Comparison of ENCODE assay signal across 12 mouse cellular contexts in genomic region chr4:114595188-114595701, GRCm38 (mm10).
DNase-seq lines count a peak whose midpoint lies in the region; ATAC-seq and TF ChIP-seq lines count a peak whose summit lies in the region.
"Had no signal": no experiment of that assay in that cellular context is flagged by ENCODE, and none has a peak within 500 bp of the region (broad histone marks: within the 10 kb centered on the region; RNA-seq: fewer than 3 reads in every experiment).

No protein-coding gene starts in this region.

- ATAC-seq in cerebellum, adult (ENCODE audit: insufficient number of reproducible peaks, low FRiP score, low TSS enrichment): no peak
- no peak for ATAC-seq in lung, embryonic 14.5 days (ENCODE audit: insufficient read depth)
- peak; percentile 53 for ATAC-seq in heart, embryonic 16.5 days (replicated peaks; ENCODE audit: extremely low read depth, insufficient read depth, low FRiP score)
- no peak for ATAC-seq in forebrain, embryonic 14.5 days

- no peaks in the 10 kb centered on the region for H3K27me3 ChIP-seq in lung, embryonic 14.5 days (ENCODE audit: insufficient read depth, low read length)
- H3K27me3 ChIP-seq in heart, embryonic 16.5 days (ENCODE audit: control insufficient read depth, insufficient read depth, low read length): peaks cover 15% of the 10 kb centered on the region
- H3K27me3 ChIP-seq in forebrain, embryonic 14.5 days (replicated peaks; ENCODE audit: control insufficient read depth, insufficient read depth, low read length): no peaks in the 10 kb centered on the region

- H3K4me1 ChIP-seq in lung, embryonic 14.5 days (ENCODE audit: insufficient read depth): peaks cover 20% of the 10 kb centered on the region
- no peaks in the 10 kb centered on the region; the same call in 1 of the 2 replicates for H3K4me1 ChIP-seq in heart, embryonic 16.5 days (ENCODE audit: control insufficient read depth, insufficient read depth, low read length)
- no peaks in the 10 kb centered on the region for H3K4me1 ChIP-seq in forebrain, embryonic 14.5 days (ENCODE audit: control insufficient read depth, insufficient read depth, low read length)

- no peak overlapping the region for H3K27ac ChIP-seq in lung, embryonic 14.5 days (ENCODE audit: low read depth)
- H3K27ac ChIP-seq in heart, embryonic 16.5 days (ENCODE audit: low read length): no peak overlapping the region
- H3K27ac ChIP-seq in forebrain, embryonic 14.5 days (ENCODE audit: low read depth, low read length): no peak overlapping the region
- H3K27ac ChIP-seq: embryonic facial prominence, embryonic 13.5 days; liver, embryonic 14.5 days had no signal

- DNase-seq in cerebellum, adult 9-11 months: peak; percentile 12
- peak; percentile 32 for DNase-seq in lung, embryonic 14.5 days
- DNase-seq in lung, adult 18-20 months: no peak
- DNase-seq in skeletal muscle tissue, adult 2 months (ENCODE audit: low read depth, low spot score): peak; percentile 48
- no peak for DNase-seq in forebrain, embryonic 14.5 days (ENCODE audit: low spot score)
- no peak for DNase-seq in liver
- DNase-seq: cerebellum, adult 18-20 months; midbrain, embryonic 14.5 days had no signal

- no peak for TF ChIP-seq CTCF in lung, embryonic 14.5 days (IDR thresholded peaks at IDR 0.05; ENCODE audit: low read depth)

- 43% methylated on average over 2 of the region's 2 CpGs for WGBS in lung, embryonic 14.5 days
- WGBS in heart, embryonic 16.5 days: 30% methylated on average over 2 of the region's 2 CpGs
- WGBS in forebrain, embryonic 14.5 days: 30% methylated on average over 2 of the region's 2 CpGs

- H3K4me3 ChIP-seq in lung, embryonic 14.5 days (ENCODE audit: low read depth, low read length): no peak overlapping the region
- H3K4me3 ChIP-seq in heart, embryonic 16.5 days (ENCODE audit: low read length): no peak overlapping the region
- H3K4me3 ChIP-seq in forebrain, embryonic 14.5 days (ENCODE audit: low read depth, low read length): no peak overlapping the region
- H3K4me3 ChIP-seq: embryonic facial prominence, embryonic 13.5 days had no signal

- H3K36me3 ChIP-seq in lung, embryonic 14.5 days (ENCODE audit: insufficient read depth): no peaks in the 10 kb centered on the region
- no peaks in the 10 kb centered on the region for H3K36me3 ChIP-seq in heart, embryonic 16.5 days (ENCODE audit: control insufficient read depth, insufficient read depth)
- H3K36me3 ChIP-seq in forebrain, embryonic 14.5 days (ENCODE audit: control insufficient read depth, insufficient read depth, low read length): no peaks in the 10 kb centered on the region
- H3K36me3 ChIP-seq: embryonic facial prominence, embryonic 13.5 days had no signal

- H3K4me2 ChIP-seq in lung, embryonic 14.5 days: no peak overlapping the region
- no peak overlapping the region for H3K4me2 ChIP-seq in heart, embryonic 16.5 days (ENCODE audit: low read depth, low read length)
- H3K4me2 ChIP-seq in forebrain, embryonic 14.5 days (ENCODE audit: low read length): no peak overlapping the region
- H3K4me2 ChIP-seq: embryonic facial prominence, embryonic 13.5 days had no signal

- H3K9me3 ChIP-seq in lung, embryonic 14.5 days (ENCODE audit: low read depth, low read length): no peaks in the 10 kb centered on the region
- H3K9me3 ChIP-seq in heart, embryonic 16.5 days (replicated peaks; ENCODE audit: control insufficient read depth, low read length): no peaks in the 10 kb centered on the region
- H3K9me3 ChIP-seq in forebrain, embryonic 14.5 days (replicated peaks; ENCODE audit: control insufficient read depth, low read length): no peaks in the 10 kb centered on the region
- H3K9me3 ChIP-seq: embryonic facial prominence, embryonic 13.5 days had no signal

- H3K9ac ChIP-seq in lung, embryonic 14.5 days: no peak overlapping the region
- no peak overlapping the region for H3K9ac ChIP-seq in heart, embryonic 16.5 days (ENCODE audit: low read length)
- no peak overlapping the region for H3K9ac ChIP-seq in forebrain, embryonic 14.5 days (ENCODE audit: low read length)
- H3K9ac ChIP-seq: embryonic facial prominence, embryonic 13.5 days; liver, embryonic 14.5 days had no signal

Comparison
In these comparisons a context has a peak if more than half of its experiments do, and no peak if none do; other contexts are left out.
1. DNase-seq: peak in cerebellum, adult 9-11 months (single experiment), lung, embryonic 14.5 days (single experiment) and skeletal muscle tissue, adult 2 months (single experiment); none in lung, adult 18-20 months (0 of 2), forebrain, embryonic 14.5 days (single experiment) and liver (single experiment).